Mouse (Mus musculus) left cerebral cortex, adult 2 months (tissue): ENCODE data around the gene Zfp704. TPM values are rescaled to one million over a fixed set of nuclear protein-coding genes. Genes with fewer than 3 reads are reported as not detected.

Source experiments
- DNase-seq, 2 experiments: peaks; one replicate each; pipeline ENCODE4 v3.0.0; 2021 to 2022; ENCODE audit warnings: low spot score in 2 of 2, mixed read lengths in 1 of 2; ENCODE audit errors: extremely low spot score in 1 of 2
- H3K27ac ChIP-seq: fragments of 200-600 bp; 2 replicates; pipeline ENCODE4 v1.8.1; 2022
- H3K4me3 ChIP-seq: fragments of 200-600 bp; 2 replicates; pipeline ENCODE4 v1.8.1; 2022
- CTCF ChIP-seq: fragments of 200-600 bp; IDR thresholded peaks from 2 replicates; pipeline ENCODE4 v1.8.1; 2022; ENCODE audit warnings: antibody characterized with exemption, mild to moderate bottlenecking, moderate library complexity
- intact Hi-C: fragments of 180-260 bp; cut with DNase I; formaldehyde crosslinking; loops from one replicate; pipeline ENCODE4 v1.15.1; 2025
- total RNA-seq, 2 experiments: library from RNA; stranded (reverse); gene quantifications; 2 replicates each; pipeline ENCODE4 v1.2.3; 2021

The Zfp704 gene
- total RNA-seq, 2 experiments from 2014 or later: 31.7 to 34.6 TPM

DNA sequence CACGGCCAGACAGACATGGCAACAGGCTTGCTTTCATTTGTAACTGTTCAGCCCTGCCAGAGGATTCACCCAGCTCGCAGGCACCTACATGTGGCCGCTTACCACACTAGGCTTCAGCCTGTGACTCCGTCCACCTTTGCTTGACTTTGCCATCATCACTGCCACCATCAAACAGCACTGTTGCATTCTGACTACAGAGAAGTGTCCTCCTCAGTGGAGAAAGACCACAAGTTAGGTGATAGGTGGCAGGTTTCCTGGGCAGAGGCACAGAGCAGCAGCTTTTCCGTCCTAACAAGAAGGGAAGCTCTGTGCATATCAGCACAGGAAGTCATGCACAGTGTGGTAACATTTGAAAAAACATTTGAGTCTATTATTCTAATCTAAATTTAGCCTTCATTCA, 60.1 kb downstream of the Zfp704 start:
- intact Hi-C loops: no loop called here
- Histone ChIP-seq H3K4me3 (no peak overlapping the region), H3K27ac (no peak overlapping the region)
- no peak for DNase-seq
- no peak for TF ChIP-seq CTCF

DNA sequence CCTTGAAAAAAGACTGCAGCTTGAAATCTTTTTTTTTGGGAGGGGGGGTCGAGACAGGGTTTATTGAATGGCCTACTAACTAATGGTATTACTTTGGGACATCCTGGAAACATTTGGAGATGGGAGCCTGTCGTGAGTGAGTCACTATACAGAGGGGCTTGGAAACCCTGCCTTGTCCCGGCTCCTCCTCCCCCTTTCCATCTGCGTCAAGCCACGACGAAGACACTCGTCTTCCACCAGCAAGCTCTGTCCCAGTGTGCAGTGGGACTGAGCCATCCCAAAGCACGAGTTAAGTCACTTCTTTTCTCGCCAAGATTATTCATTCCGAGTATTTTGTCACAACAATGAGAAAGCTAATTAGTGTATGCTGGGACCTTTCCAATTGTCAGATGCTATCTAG, 61.7 kb downstream of the Zfp704 start:
- no peak for DNase-seq
- Histone ChIP-seq H3K27ac (no peak overlapping the region), H3K4me3 (no peak overlapping the region)
- no peak for TF ChIP-seq CTCF
- intact Hi-C loops: no loop called here

DNA sequence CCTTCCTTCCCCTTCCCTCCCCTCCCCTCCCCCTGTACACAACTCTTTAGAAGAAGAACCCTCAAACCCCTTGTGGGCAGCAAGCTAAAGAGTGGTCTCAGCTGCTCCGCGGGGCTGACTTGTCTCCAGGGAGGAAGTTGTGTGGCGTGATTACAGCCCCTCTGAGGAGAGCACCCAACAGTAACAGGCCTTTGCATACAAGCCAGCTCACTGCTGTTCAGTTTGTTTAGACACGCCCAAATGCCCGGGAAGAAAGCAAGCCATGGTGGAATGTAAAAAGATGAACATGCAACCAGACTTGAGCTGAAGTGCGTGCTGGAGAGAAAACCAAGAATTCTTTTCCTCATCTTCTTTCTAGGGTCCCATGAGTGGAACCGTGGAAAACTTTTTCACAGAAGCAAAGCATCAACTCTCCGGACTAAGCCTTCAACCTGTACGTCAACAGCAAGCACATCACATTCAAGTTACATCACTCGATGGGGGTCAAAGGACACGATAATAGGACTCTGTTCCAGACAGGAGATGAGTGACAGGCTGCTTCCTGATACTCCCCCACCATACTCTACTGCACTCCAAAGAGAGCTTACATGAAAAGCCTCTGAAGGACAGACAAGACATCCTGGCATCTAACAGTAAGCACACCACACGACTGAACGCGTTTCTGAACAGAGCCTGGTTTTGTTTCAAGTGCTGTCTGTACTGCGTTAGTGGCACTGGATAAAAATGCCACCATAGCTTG, 62.8 kb downstream of the Zfp704 start:
- H3K27ac ChIP-seq: no peak overlapping the region
- H3K4me3 ChIP-seq: no peak overlapping the region
- no peak for TF ChIP-seq CTCF
- DNase-seq: no peak
- intact Hi-C loops: no loop called here

DNA sequence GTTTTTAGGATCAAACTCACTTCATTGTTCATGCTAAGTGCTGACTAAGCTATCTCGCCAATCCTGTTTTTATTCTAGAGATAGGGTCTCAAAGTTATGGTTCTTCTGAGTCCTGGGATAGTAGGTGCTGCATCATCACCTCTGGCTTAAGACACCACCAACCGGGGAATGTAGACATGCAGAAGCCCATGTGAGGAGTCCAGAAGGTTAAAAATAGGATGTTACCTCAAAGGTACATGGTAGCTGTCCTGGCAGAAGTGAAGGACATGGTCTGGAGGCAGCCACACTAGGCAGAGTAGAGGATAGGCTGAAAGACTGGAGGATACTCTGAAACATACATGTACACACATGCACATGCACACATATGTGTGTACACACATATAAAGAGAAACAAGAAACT, 65.5 kb downstream of the Zfp704 start:
- intact Hi-C loops: no loop called here
- no peak for DNase-seq
- TF ChIP-seq CTCF: no peak
- Histone ChIP-seq H3K27ac (no peak overlapping the region), H3K4me3 (no peak overlapping the region)

DNA sequence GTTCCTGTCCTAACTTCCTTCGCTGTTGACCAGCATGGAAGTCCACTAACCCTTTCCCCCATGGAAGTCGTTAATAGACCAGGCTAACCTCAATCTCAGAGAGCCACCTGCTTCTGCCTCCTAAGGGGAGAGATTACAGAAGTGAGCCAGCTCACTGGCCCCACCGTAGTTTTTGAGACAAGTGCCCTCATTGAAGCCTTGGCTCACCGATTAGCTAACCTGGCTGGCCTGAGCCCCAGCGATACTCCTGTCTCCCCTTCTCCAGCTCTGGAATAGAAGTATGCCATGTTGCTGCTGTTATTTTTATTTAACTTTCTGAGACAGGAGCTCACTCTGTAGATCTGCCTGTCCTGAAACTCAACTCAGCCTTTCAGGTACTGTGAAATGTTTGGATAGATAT, 66.0 kb downstream of the Zfp704 start:
- intact Hi-C loops: no loop called here
- H3K27ac ChIP-seq: no peak overlapping the region
- no peak overlapping the region for H3K4me3 ChIP-seq
- DNase-seq: no peak
- no peak for TF ChIP-seq CTCF

DNA sequence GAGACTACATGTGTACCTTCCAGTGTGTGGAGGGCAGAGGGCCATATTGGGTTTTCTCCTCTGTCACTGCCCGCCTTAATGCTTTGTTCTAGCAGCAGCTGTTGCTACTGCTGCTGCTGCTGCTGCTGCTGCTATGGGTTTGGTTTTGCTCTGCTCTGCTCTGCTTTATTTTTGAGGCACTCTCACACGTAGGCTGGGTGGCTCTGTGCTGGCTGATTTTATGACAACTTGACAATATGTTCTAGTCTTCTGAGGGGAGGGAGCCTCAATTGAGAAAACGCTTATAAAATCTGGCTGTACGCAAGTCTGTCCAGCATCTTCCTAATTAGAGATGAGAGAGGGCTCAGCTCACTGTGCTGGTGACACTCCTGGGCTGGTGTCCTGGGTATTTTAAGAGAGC, 66.4 kb downstream of the Zfp704 start:
- Histone ChIP-seq H3K27ac (no peak overlapping the region), H3K4me3 (no peak overlapping the region)
- TF ChIP-seq CTCF: no peak
- no peak for DNase-seq
- intact Hi-C loops: no loop called here

DNA sequence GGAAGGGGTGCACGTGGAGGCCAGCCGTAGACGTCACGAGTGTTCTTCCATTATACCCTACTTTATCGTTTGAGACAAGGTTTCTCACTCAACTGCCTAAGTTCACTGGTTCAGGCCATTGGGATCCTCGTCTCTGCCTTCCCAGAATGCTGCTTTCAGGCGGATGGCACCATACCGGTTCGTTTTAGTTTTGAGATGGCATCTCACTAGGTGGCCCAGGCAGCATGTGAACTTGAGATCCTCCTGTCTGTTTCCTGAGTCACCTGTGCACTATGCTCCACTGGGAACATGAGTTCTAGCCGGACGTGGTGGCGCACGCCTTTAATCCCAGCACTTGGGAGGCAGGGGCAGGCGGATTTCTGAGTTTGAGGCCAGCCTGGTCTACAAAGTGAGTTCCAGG, 68.3 kb downstream of the Zfp704 start:
- no peak for TF ChIP-seq CTCF
- Histone ChIP-seq H3K27ac (no peak overlapping the region), H3K4me3 (no peak overlapping the region)
- no peak for DNase-seq
- intact Hi-C loops: no loop called here

DNA sequence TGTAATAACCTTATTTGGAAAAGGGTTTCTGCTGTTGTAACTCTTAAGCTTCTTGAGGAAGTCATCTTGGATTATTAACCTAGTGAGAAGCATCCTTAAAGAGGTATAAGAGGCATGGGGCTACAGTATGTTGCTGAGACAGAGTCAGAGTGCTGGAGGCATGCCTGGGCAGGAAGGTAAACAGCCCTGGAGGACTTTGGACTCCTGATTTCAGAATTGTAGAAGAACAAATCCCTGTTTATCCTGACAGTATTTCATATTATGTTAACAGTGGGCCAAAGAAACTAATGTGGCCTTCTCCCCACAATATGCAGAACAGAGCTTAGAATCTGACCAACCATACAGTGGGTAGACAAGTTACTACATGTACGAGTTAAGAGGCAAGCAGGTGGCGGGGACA, 71.4 kb downstream of the Zfp704 start:
- Histone ChIP-seq H3K4me3 (no peak overlapping the region), H3K27ac (no peak overlapping the region)
- intact Hi-C loops: no loop called here
- no peak for TF ChIP-seq CTCF
- no peak for DNase-seq

DNA sequence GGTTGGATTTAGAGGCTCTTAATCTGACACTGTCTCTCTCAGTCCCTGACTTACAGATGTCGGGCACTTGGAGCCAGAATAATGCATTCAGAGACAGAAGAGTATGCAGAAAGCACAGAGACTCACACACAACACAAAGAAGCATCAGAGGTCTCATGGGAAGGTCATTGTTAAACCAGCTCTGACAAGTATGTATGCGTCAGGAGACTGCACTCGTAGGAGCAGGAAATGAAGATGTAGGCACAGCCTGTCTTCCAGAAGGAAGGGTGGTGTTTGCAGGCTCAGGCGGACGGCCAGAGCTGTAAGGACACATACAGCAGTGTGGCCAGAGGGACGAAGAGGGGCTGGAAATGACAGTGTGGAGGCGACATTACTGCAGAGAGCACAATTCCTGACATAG, 72.0 kb downstream of the Zfp704 start:
- no peak for DNase-seq
- no peak overlapping the region for H3K4me3 ChIP-seq
- intact Hi-C loops: no loop called here
- H3K27ac ChIP-seq: no peak overlapping the region
- no peak for TF ChIP-seq CTCF

DNA sequence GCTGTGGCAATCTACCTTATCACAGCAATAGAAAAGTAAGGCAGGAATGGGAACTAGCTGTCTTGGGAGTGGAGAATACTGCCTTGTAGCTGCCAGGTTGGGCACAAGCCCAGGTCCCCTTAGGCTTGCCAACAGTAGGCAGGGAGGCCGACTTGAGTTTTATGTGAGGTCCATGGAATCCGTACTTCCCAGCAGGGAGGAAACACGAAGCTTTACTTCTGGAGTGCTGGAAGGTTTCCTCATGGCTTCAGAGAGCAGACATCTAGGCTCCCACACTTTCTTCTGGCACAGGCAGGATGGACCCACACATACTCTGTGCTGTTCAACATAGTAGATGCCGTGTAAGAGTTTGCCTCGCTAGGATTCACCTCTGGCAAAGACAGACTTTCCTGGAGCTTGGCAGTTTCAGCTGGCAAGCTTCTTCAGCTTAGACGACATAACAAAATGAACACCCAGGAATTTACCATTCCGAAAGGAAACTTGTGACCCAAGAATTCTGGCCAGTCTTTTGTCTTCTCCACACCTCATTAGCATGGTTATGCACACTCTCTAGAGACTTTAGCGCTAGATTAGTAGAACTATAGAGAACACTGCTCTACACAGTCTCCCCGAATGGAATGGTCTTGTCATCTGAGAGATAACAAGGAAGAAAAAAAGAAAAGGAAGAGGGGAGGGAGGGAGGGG, 79.6 kb downstream of the Zfp704 start:
- Histone ChIP-seq H3K27ac (no peak overlapping the region), H3K4me3 (no peak overlapping the region)
- DNase-seq: no peak
- intact Hi-C loops: no loop called here
- no peak for TF ChIP-seq CTCF

DNA sequence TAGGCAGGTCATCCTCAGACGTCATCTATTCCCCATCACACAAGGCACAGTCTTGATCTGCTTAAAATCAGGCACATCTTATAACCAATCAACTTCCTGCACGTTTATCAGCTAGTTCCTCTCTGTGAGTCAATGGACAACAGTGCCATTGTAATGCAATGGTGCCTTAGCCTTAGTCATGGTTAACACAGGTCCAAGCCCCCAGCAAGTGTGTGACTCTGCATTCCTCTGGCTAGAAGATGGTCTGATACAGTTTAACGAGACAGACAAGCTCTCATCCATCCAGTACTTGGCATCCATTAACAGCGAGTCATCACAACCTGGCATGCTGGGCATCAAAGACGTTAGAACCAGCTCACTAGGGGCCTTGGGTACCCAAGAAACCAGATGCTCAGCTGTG, 85.5 kb downstream of the Zfp704 start:
- Histone ChIP-seq H3K4me3 (no peak overlapping the region), H3K27ac (no peak overlapping the region)
- no peak for DNase-seq
- intact Hi-C loops: loop anchor here (5.0 kb wide), 1 partner anchor 83 kb away; no protein-coding TSS in a partner anchor
- no peak for TF ChIP-seq CTCF

DNA sequence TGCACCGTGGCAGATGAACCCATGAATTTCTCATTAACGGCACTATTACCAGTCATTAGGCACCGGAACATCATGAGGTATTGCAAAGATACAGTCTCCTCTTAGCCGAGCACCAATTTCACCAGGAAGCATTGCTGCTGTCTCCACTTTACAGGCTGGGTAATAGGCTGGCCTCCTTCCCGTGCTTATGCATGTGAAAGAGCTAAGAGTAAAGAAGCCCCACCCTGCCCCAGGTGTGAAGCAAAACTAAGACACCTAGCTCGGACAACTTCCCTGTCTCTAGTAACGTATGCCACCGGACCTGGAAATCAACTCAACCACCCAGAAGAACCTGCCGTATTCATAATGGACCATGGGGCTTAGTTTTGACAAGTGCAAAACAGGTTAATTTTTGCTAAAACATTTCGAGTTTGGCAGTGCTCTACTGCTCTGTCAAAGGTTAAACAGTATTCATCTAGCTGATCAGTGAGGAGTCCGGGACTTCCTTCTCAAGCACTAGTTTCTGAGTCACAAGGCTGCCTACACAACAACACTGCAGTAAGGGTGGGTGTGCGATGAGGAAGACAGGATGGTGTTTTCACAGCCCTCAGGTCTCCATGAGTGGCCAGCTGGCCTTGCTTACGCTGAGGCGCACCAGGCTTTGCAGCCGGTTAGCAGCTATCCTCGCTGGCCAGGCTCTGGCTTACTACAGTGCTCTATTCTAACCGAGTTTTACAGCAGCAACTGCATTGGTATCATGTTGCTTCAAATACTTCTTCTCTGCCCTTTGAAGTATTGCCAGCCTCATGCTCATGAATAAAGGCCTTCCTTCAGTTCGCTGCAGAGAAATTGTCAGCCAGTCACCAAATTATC, 86.6 kb downstream of the Zfp704 start:
- TF ChIP-seq CTCF: no peak
- no peak overlapping the region for H3K27ac ChIP-seq
- peak; percentile 42 to 52 for DNase-seq
- no peak overlapping the region for H3K4me3 ChIP-seq
- intact Hi-C loops: loop anchor here (5.0 kb wide), 1 partner anchor 84 kb away; no protein-coding TSS in a partner anchor
